17 mouse cellular contexts compared by ENCODE assay signal in the genomic region with DNA sequence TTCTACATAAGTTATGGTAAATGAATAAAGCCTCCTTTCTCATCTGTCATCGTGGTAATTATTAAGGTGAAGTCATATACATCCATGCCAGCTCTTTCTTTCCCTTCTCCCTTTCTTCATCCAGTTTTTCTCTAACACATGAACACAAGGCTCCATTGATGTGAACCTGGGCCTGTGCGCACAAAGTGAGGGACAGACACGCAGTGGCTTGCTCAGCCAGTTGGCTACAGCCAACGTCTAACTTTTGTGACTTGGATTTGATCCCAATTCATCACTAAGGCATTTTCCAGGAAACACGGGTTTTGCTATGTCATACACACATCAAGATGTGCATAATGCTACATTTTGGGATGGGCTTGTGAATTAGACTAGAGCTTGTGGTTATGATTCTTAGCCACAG.
"Had no signal": no experiment of that assay in that cellular context is flagged by ENCODE, and none has a peak within 500 bp of the region (broad histone marks: within the 10 kb centered on the region; RNA-seq: fewer than 3 reads in every experiment).

No protein-coding gene starts in this region.

- H3K9ac ChIP-seq: liver, embryonic 15.5 days; liver, postnatal 0 days; lung, embryonic 15.5 days; midbrain, embryonic 12.5 days; neural tube, embryonic 12.5 days had no signal

- H3K36me3 ChIP-seq: liver, embryonic 15.5 days; lung, embryonic 15.5 days; neural tube, embryonic 12.5 days had no signal

- DNase-seq: liver, postnatal 0 days; lung, adult 2 months; lung, postnatal 14 days; lung, postnatal 36 days; midbrain, embryonic 14.5 days; right cerebral cortex, postnatal 14 days; spleen, adult 18-20 months; thymus, adult 18-20 months; thymus, postnatal 14 days; thymus, postnatal 36 days had no signal

- H3K9me3 ChIP-seq: liver, embryonic 15.5 days; lung, embryonic 15.5 days; megakaryocyte, embryonic 14.5 days; midbrain, embryonic 12.5 days; neural tube, embryonic 12.5 days had no signal

- H3K27me3 ChIP-seq: liver, embryonic 15.5 days; lung, embryonic 15.5 days; megakaryocyte, embryonic 14.5 days; midbrain, embryonic 12.5 days; neural tube, embryonic 12.5 days had no signal

- H3K4me1 ChIP-seq: liver, embryonic 15.5 days; lung, embryonic 15.5 days; midbrain, embryonic 12.5 days had no signal

- ATAC-seq: liver, postnatal 0 days; lung, postnatal 0 days had no signal

- H3K27ac ChIP-seq: liver, embryonic 15.5 days; lung, embryonic 15.5 days; macrophage; midbrain, embryonic 12.5 days; neural tube, embryonic 12.5 days had no signal

- H3K4me2 ChIP-seq: liver, embryonic 15.5 days; lung, embryonic 15.5 days; midbrain, embryonic 12.5 days; neural tube, embryonic 12.5 days had no signal

- H3K4me3 ChIP-seq: liver, embryonic 15.5 days; lung, embryonic 15.5 days; megakaryocyte, embryonic 14.5 days; midbrain, embryonic 12.5 days; neural tube, embryonic 12.5 days had no signal
